Mouse (Mus musculus) bone marrow macrophage, adult 2 months (primary cell): ENCODE data around the gene Cd27.

Experiments used
- CTCF ChIP-seq: IDR thresholded peaks from 2 replicates; pipeline ENCODE4 v1.5.1; 2012; ENCODE audit warnings: low read depth, mild to moderate bottlenecking, low read length, moderate library complexity
- POLR2A ChIP-seq: IDR thresholded peaks from 2 replicates; pipeline ENCODE4 v1.6.1; 2012; ENCODE audit warnings: mild to moderate bottlenecking, low read depth, low read length, borderline replicate concordance

DNA sequence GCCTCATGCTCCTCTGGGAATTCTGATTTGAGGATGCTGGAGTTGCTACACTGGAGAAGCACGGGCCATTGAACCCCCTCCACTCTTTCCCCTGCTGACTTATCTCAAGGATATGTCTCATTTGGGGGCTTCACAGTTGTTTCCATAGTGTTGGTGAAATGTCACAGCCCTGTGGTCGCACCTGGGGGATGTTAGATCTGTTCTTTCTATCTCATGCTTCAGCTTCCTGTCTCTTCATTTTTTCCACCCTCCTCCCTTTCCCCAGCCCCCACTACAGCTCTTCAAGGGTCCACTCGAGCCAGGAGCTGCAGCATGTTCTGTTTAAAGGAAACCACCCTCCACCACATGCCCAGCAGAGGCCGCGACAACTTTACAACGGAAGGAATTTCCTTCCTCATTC lies 1.6 kb upstream of the Cd27 start:
- TF ChIP-seq POLR2A: no peak
- no peak for TF ChIP-seq CTCF
